ENCODE assay signal across 8 mouse cellular contexts in genomic region chr16:43577399-43577798, GRCm38 (mm10).
DNase-seq lines count a peak whose midpoint lies in the region; ATAC-seq and TF ChIP-seq lines count a peak whose summit lies in the region.

No protein-coding gene starts in this region.

- H3K79me2 ChIP-seq in C2C12 (ENCODE audit: control insufficient read depth, insufficient read depth), result no peaks in the 10 kb centered on the region

- no peak overlapping the region for H3K4me3 ChIP-seq in C2C12 (ENCODE audit: insufficient read depth, poor library complexity, severe bottlenecking)
- H3K4me3 ChIP-seq in forebrain, embryonic 11.5 days (ENCODE audit: low read depth, low read length), result no peak overlapping the region
- H3K4me3 ChIP-seq in heart, postnatal 0 days (ENCODE audit: low read depth, low read length), result no peak overlapping the region
- no peak overlapping the region for H3K4me3 ChIP-seq in midbrain, postnatal 0 days (ENCODE audit: low read depth, low read length)

- TF ChIP-seq EP300 in heart, postnatal 0 days (IDR thresholded peaks at IDR 0.05; ENCODE audit: low read depth), result no peak

- H3K36me3 ChIP-seq in C2C12 (ENCODE audit: control insufficient read depth, insufficient read depth), result peaks cover 38% of the 10 kb centered on the region
- H3K36me3 ChIP-seq in forebrain, embryonic 11.5 days (ENCODE audit: control insufficient read depth, insufficient read depth, low read length), result no peaks in the 10 kb centered on the region; the same call in 1 of the 2 replicates
- H3K36me3 ChIP-seq in heart, postnatal 0 days (replicated peaks; ENCODE audit: control insufficient read depth, insufficient read depth, low read length), result 0 out of 2 replicates have a peak, but pooled peaks cover 4% of the 10 kb centered on the region
- H3K36me3 ChIP-seq in midbrain, postnatal 0 days (ENCODE audit: insufficient read depth, low read length), result no peaks in the 10 kb centered on the region

- no peak overlapping the region for H3ac ChIP-seq in C2C12 (ENCODE audit: control insufficient read depth, insufficient read length, low read depth)

- DNase-seq in 3134 (ENCODE audit: extremely low read depth, insufficient read length, low spot score), result peak; percentile 69
- peak; percentile 63 for DNase-seq in forebrain, embryonic 11.5 days (ENCODE audit: low spot score)
- DNase-seq in heart, postnatal 0 days (ENCODE audit: low spot score), result peak; percentile 33
- DNase-seq in kidney, postnatal 10 days, result peak; percentile 83
- DNase-seq in midbrain, postnatal 0 days (ENCODE audit: low spot score), result peak; percentile 46
- DNase-seq in thymus, postnatal 14 days, result no peak

- no peak for TF ChIP-seq CTCF in C2C12 (IDR thresholded peaks at IDR 0.05; ENCODE audit: control insufficient read depth, insufficient read depth, insufficient read length)
- no peak for TF ChIP-seq CTCF in heart, postnatal 0 days (IDR thresholded peaks at IDR 0.05; ENCODE audit: low read depth)
- TF ChIP-seq CTCF in midbrain, postnatal 0 days (IDR thresholded peaks at IDR 0.05), result no peak

- H3K79me3 ChIP-seq in C2C12 (ENCODE audit: low read depth), result no peaks in the 10 kb centered on the region

- no peaks in the 10 kb centered on the region for H3K27me3 ChIP-seq in C2C12 (ENCODE audit: control insufficient read depth, insufficient read depth, insufficient read length)
- H3K27me3 ChIP-seq in forebrain, embryonic 11.5 days (ENCODE audit: control insufficient read depth, insufficient read depth, low read length), result no peaks in the 10 kb centered on the region
- H3K27me3 ChIP-seq in heart, postnatal 0 days (ENCODE audit: control insufficient read depth, insufficient read depth, low read length), result no peaks in the 10 kb centered on the region
- no peaks in the 10 kb centered on the region for H3K27me3 ChIP-seq in midbrain, postnatal 0 days (ENCODE audit: insufficient read depth, low read length)

- H3K9ac ChIP-seq in forebrain, embryonic 11.5 days (ENCODE audit: low read length), result no peak overlapping the region; the same call in 1 of the 2 replicates
- H3K9ac ChIP-seq in heart, postnatal 0 days (replicated peaks; ENCODE audit: low read depth, low read length), result no peak overlapping the region
- no peak overlapping the region for H3K9ac ChIP-seq in midbrain, postnatal 0 days (replicated peaks; ENCODE audit: low read length, poor library complexity, severe bottlenecking)

- peaks cover 21% of the 10 kb centered on the region for H3K4me1 ChIP-seq in forebrain, embryonic 11.5 days (replicated peaks; ENCODE audit: control insufficient read depth, insufficient read depth, low read length)
- peaks cover 44% of the 10 kb centered on the region for H3K4me1 ChIP-seq in heart, postnatal 0 days (ENCODE audit: control insufficient read depth, insufficient read depth)
- peaks cover 4% of the 10 kb centered on the region; the same call in 1 of the 2 replicates for H3K4me1 ChIP-seq in midbrain, postnatal 0 days (ENCODE audit: insufficient read depth, low read length)

- H3K4me2 ChIP-seq in forebrain, embryonic 11.5 days (ENCODE audit: low read depth, low read length, severe bottlenecking), result no peak overlapping the region
- H3K4me2 ChIP-seq in heart, postnatal 0 days (ENCODE audit: low read depth, low read length), result no peak overlapping the region
- no peak overlapping the region for H3K4me2 ChIP-seq in midbrain, postnatal 0 days (ENCODE audit: low read depth, low read length, poor library complexity, severe bottlenecking)

- WGBS in forebrain, embryonic 11.5 days, result 21% methylated on average over 10 of the region's 10 CpGs
- 31% methylated on average over 10 of the region's 10 CpGs for WGBS in heart, postnatal 0 days
- whole genome bisulfite sequencing in midbrain, postnatal 0 days, result 11% methylated on average over 10 of the region's 10 CpGs

- no peak for ATAC-seq in forebrain, embryonic 11.5 days (replicated peaks; ENCODE audit: low FRiP score)
- ATAC-seq in heart, postnatal 0 days (ENCODE audit: insufficient read depth, low read depth), result peak; percentile 25
- no peak for ATAC-seq in midbrain, postnatal 0 days (ENCODE audit: low FRiP score)
- no peak for ATAC-seq in erythroid progenitor cell, adult 5-6 weeks (replicated peaks; ENCODE audit: low FRiP score, poor library complexity, severe bottlenecking)

- H3K27ac ChIP-seq in forebrain, embryonic 11.5 days (ENCODE audit: low read depth, low read length), result no peak overlapping the region
- peak overlapping the region; percentile 72 for H3K27ac ChIP-seq in heart, postnatal 0 days (ENCODE audit: low read depth)
- no peak overlapping the region; the same call in 1 of the 2 replicates for H3K27ac ChIP-seq in midbrain, postnatal 0 days (ENCODE audit: low read depth, low read length)

- no peaks in the 10 kb centered on the region for H3K9me3 ChIP-seq in forebrain, embryonic 11.5 days (ENCODE audit: control insufficient read depth, low read length)
- H3K9me3 ChIP-seq in heart, postnatal 0 days (replicated peaks; ENCODE audit: control insufficient read depth, low read length), result no peaks in the 10 kb centered on the region
- H3K9me3 ChIP-seq in midbrain, postnatal 0 days (ENCODE audit: low read length), result no peaks in the 10 kb centered on the region

TF ChIP-seq in C2C12, 6 proteins besides CTCF, POLR2A, EP300 and RAD21:
- TF ChIP-seq USF1 (IDR thresholded peaks at IDR 0.05; ENCODE audit: low read depth) (no peak), MYOD1 (IDR thresholded peaks at IDR 0.05; ENCODE audit: control insufficient read depth, insufficient read length, low read depth) (peak; percentile 2)
